Mouse (Mus musculus): Measurements from ENCODE around the gene Slc25a39.
A peak's percentile ranks its signal among the peaks of the same experiment; 100 is the strongest.

Slc25a39 gene

GRCm38 (mm10) chr11:102407834-102408215, at the start of gene Slc25a39:
Gene Slc25a39, minus strand, starts transcription at chr11:102407946.
- no peak for DNase-seq (ENCODE audit: extremely low spot score, low spot score)

- DNase-seq (ENCODE audit: extremely low spot score, low spot score), result peak; percentile 84
These were observed 48.1 kb upstream of the Slc25a39 start for GRCm38 (mm10) chr11:102455740-102456396.

GRCm38 (mm10) chr11:102453131-102453530, 45.4 kb upstream of the Slc25a39 start:
- DNase-seq (ENCODE audit: extremely low spot score, low spot score), result no peak

- no peak for DNase-seq (ENCODE audit: extremely low spot score, low spot score)
These were observed 41.6 kb upstream of the Slc25a39 start for GRCm38 (mm10) chr11:102449043-102450008.

GRCm38 (mm10) chr11:102448327-102448726, 40.6 kb upstream of the Slc25a39 start:
- no peak for DNase-seq (ENCODE audit: extremely low spot score, low spot score)

- DNase-seq (ENCODE audit: extremely low spot score, low spot score), result peak; percentile 92
These were observed 39.8 kb upstream of the Slc25a39 start, which contains the start of gene Fam171a2 for GRCm38 (mm10) chr11:102447497-102447896. Gene Fam171a2, minus strand, starts transcription at chr11:102447682.

- DNase-seq (ENCODE audit: extremely low spot score, low spot score), result peak; percentile 81
These were observed 39.1 kb upstream of the Slc25a39 start for GRCm38 (mm10) chr11:102446581-102447461.

GRCm38 (mm10) chr11:102445891-102446361, 38.2 kb upstream of the Slc25a39 start:
- DNase-seq (ENCODE audit: extremely low spot score, low spot score), result no peak

- DNase-seq (ENCODE audit: extremely low spot score, low spot score), result no peak
These were observed 37.6 kb upstream of the Slc25a39 start for GRCm38 (mm10) chr11:102445264-102445890.

GRCm38 (mm10) chr11:102444781-102445180, 37.0 kb upstream of the Slc25a39 start:
- no peak for DNase-seq (ENCODE audit: extremely low spot score, low spot score)

GRCm38 (mm10) chr11:102444321-102444720, 36.6 kb upstream of the Slc25a39 start:
- no peak for DNase-seq (ENCODE audit: extremely low spot score, low spot score)

GRCm38 (mm10) chr11:102443740-102444139, 36.0 kb upstream of the Slc25a39 start:
- DNase-seq (ENCODE audit: extremely low spot score, low spot score), result no peak

- no peak for DNase-seq (ENCODE audit: extremely low spot score, low spot score)
These were observed 34.3 kb upstream of the Slc25a39 start for GRCm38 (mm10) chr11:102442089-102442488.

- DNase-seq (ENCODE audit: extremely low spot score, low spot score), result no peak
These were observed 33.7 kb upstream of the Slc25a39 start for GRCm38 (mm10) chr11:102441434-102441833.

GRCm38 (mm10) chr11:102440255-102440654, 32.5 kb upstream of the Slc25a39 start:
- DNase-seq (ENCODE audit: extremely low spot score, low spot score), result no peak

- no peak for DNase-seq (ENCODE audit: extremely low spot score, low spot score)
These were observed 31.6 kb upstream of the Slc25a39 start for GRCm38 (mm10) chr11:102439093-102440082.

- peak; percentile 96 for DNase-seq (ENCODE audit: extremely low spot score, low spot score)
These were observed 30.7 kb upstream of the Slc25a39 start for GRCm38 (mm10) chr11:102438212-102439092.
